Mouse (Mus musculus) CD4-positive, CD25-positive, alpha-beta regulatory T cell, adult 2 months (primary cell): ENCODE data around the gene Slit1.

Experiments
- DNase-seq: peaks from one replicate; pipeline ENCODE4 v3.0.0-alpha.2; 2012; ENCODE audit warnings: low read depth, low spot score

The Slit1 gene

DNA sequence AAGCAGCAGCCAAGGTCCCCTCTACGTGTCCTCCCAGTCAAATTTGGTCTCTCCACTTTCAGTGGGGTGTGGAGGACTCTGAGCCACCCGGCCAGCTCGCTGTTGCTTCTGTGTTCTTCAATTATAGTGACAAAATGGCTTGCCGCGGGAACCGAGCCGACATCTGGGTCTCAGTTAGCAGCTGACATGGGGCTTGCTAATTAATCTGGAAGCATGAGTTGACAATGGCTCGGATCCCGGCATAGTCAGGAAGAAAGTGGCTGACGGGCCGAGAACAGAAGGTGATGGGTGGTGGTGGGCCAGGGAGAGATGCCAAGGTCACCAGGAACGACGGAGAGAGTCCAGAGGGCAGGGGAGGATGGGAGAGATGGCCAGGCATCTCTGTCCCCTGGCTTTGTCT is 55.2 kb downstream of the Slit1 start:
- no peak for DNase-seq

DNA sequence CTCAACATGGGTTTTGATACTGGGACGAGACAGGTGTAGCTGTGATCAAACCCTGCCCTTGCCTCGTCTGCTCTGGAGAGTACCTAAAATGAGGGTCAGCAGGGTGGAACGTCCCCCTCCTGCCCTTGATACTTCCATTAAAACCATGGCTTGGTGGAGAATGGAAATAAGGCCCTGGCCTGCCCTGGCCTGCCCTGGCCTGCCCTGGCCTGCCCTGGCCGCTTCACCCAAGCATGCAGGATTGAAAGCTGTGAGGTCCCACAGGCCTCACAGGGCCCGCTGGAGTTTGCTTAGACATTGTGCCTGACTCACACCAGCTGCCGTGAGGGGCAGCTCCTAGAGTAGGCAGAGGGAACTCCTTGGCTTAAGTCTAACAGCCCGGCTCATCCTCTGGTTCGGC is 55.6 kb downstream of the Slit1 start:
- no peak for DNase-seq

DNA sequence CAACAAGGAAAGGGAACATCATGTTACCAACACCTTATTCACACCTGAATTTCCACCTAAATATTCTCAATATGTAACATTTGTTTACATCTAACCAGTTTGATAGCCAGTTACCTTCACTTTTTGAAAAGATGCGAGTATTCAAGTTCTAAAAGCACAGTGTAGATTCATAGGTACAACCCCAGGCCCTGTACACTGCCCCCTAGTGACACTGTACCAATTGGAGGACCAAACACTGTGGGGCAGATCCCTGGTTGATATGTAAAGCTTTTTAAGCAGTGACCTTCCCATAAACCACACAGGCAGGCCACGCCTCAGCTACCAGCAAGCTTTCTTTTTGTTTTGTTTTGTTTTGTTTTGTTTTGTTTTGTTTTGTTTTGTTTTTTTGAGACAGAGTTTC is 57.3 kb downstream of the Slit1 start:
- DNase-seq: peak; percentile 6

DNA sequence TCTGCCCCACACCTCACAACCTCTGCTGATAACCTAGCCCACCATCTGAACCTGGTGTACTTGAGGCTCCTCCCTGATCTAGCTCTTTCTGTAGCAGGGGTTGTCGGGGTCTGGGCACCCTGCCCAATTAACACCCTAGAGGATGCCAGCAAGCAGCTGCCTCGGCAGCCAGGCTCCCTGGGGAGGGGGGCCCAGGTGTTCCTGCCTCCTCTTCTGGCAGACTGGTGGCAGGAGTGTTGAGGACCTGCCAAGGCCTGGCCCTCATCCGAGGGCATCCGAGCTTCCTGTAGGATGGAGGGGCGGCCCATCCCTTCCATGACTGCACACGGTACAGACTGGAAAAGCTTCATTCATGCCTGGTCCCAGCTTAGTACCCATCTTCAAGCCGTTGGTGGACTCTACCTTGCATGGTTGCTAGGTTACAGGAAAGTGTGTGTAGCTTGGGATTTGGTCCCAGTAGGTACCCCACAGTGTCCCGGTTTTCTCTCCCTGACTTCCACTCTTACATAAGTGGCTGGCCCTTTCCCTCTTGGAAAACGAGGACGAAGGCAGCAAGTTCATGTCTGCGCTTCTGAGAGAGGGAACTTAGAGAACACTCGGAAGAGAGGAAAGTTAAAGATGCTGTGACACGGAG is 57.9 kb downstream of the Slit1 start:
- DNase-seq: no peak

DNA sequence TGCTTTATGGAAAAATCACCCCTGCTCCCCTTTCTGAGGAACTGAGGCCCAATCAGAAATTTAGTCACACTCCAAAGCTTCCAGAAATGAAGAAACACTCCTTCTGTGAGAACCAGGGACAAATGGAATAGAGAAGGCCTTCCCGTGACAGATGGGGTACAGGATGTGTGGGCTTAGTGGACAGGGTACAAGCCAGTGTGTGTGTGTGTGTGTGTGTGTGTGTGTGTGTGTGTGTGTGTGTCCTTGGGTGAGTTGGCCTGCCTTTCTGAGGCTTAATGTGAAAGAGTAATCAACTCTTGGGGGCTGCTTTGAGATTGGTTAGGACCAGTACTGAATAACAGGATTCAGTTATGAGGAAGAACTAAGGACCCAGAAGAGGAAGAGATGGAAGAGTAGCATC is 58.6 kb downstream of the Slit1 start:
- DNase-seq: no peak

DNA sequence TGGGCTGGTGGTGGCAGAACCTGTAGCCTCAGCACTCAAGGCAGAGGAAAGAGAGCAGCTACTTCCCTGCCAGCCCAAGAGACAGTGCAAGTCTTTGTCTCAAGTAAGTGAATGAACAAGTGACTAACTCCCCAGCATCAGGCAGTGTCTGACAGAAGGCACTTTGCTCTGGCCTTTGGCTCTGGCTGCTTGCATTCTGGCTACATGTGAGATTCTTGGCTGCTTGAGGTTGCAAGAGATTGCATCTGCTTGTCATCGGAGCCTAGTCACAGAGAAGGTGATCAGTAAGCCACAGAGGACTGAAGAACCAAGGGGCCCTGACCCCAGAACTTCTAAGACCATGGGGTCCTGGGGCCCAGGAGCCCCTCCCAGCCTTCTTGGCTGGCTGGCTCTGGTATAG is 59.5 kb downstream of the Slit1 start:
- no peak for DNase-seq

DNA sequence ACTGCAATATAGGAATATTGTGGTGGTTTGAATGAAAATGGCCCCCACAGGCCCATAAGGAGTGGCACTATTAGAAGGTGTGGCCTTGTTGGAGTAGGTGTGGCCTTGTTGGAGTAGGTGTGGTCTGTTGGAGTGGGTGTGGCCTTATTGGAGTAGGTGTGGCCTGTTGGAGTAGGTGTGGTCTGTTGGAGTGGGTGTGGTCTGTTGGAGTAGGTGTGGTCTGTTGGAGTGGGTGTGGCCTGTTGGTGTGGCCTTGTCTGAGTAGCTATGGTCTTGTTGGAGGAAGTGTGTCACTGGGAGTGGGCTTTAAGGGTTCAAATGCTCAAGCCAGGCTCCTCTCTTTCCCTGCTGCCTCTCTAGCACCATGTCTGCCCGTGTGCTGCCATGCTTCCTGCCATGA is 63.2 kb downstream of the Slit1 start:
- DNase-seq: peak; percentile 4

DNA sequence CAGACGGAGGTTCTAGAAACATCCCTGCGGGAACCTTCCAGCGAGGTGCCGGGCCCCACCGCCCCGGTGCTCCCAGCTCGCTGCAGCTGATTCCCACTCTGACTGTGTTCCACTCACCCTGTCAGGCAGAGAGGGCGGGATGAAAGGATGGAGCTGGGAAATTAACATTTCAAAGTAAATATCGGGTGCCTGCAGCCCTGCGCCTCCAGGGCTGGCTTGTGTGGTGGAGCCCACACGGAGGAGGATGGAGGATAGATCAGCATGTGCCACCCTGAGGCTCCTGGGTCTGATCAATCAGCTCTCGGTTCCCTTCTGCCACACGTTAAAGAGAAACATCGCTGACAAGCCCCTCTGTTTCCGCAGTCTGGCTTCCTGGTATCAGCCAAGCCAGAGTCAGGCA is 64.4 kb downstream of the Slit1 start:
- no peak for DNase-seq

DNA sequence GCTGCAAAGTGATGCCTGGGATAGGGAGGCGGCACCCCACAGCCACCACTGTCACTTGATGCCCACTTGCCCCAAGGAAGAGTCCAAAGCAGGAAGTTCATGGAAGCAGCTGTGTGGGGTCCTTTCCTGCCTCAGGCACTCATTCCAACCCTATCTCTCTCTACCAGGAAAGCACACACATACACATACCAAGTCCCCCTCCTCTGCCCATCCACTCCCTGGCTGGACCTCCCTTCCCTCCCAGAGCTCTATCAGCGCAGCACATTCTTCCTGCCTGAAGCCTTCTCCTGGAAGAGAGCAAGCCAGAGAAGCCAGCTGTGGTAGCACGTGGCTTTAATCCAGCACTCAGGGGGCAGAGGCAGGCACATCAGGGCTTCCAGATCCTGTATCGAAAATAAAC is 65.9 kb downstream of the Slit1 start:
- no peak for DNase-seq

DNA sequence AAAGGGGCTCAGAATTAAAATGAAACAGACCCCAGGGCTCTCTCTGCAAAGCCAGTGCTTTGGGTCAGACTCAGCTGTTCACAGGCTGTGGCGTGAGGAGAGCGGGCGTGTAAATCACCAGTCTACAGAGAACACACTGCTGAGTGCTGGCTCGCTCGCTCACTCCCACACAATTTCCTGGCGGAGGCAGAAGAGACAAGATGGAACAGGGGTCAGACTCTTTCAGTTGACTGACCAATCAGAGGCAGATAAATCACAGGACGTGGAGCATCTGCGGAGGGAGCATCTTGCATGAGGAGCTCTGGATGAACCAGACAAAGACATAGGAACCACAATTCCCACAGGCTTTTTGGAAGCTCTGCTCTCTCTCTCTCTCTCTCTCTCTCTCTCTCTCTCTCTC is 67.9 kb downstream of the Slit1 start:
- no peak for DNase-seq

DNA sequence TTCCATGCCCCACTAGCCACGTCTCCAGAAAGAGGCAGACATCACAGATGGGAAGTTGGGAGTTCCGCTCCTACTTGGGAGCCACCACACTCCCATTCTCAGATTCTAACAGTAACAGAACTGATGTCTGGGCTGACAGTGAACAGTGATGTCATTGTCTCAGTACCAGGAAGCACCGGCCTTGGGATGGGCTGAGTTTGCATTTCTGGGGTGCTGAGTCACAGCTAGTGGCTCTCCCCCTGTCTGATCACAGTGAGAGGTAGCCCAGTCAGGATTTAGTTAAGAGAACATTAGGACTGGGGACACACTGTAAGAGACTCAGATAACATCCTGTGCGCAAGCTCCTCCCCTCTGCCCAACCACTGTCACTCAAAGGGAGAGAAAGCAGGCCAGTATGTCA is 69.1 kb downstream of the Slit1 start:
- no peak for DNase-seq

DNA sequence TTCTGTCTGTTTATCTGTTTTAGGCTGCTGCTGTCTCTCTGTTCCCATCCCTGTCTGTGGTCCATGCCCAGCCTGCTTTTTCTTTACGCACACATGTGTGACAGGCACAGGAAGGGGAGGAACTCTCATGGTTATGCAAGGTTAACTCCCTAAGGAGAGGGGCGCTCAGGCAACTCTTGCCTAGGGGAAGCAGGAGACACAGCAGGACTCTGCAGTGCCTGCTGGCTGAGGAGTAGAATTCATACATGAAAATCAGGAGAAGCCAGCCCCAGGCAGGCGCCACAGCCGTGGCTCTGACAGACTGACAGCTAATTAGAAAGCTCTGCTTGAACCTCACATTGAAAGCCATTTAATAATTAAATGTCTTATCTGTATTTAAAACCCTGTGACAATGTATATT is 70.6 kb downstream of the Slit1 start:
- no peak for DNase-seq

DNA sequence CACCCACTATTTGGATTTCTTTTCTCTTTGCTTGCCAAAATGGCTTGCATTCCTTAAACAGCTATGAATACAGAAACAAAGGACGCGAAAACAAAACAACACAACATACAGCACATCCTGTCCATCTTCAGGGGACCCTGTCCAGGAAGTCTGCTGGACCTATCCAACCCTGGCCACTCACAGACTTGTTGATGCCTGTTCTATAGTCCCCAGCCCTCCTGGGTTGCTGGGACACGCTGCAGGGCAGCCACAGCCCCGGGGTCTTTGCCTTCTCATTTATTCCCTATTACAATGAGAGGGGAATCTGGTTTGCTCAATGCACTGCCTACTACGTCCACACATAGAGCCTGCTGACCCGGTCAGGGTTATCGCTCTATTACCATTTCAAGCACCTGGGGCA is 72.5 kb downstream of the Slit1 start:
- no peak for DNase-seq

DNA sequence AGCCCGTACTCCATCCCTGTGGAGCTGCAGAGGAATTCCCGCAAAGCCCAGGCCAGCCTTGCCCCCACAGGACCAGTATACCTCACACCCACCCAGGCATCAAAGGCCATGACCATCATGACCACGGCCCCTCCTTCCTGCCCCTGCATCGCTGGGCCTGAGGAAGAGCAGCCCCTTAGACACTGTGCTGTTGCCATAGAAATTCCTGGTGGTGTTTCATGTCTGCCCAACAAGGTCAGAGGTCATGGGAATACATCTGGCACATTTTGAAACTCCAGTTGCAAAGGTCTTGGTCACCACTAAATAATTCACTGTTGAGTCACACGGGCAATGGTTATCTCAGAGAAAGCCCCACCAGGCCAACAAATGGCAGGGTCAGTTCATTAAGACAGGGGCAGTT is 73.0 kb downstream of the Slit1 start:
- DNase-seq: no peak

DNA sequence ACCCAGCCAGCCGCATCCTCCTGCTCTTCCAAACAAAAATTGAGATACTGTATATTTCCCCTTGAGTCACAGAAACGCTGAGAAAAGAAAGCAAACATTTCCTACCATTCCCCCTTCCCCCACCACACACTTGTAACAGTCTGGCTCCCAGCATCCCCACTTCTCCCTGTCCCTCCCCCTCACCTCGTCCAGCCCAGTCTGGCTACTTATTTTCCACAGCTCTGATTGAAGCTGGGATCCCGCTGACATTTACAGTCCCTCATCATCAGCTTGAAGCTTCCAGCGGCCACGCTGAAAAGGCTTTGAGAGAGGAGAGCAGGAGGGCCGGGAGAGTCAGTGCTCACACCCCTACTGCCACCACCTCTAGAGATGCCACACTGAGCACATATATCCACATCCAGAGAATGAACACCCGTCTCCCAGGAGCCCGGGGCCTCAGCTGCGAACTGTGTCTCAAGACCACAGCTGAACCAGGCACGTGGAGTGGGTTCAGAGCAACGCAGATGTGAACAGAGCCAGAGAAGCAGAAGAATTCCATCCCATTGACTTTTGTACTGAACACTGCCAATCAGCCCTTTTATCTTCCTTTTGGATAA is 73.6 kb downstream of the Slit1 start:
- no peak for DNase-seq

DNA sequence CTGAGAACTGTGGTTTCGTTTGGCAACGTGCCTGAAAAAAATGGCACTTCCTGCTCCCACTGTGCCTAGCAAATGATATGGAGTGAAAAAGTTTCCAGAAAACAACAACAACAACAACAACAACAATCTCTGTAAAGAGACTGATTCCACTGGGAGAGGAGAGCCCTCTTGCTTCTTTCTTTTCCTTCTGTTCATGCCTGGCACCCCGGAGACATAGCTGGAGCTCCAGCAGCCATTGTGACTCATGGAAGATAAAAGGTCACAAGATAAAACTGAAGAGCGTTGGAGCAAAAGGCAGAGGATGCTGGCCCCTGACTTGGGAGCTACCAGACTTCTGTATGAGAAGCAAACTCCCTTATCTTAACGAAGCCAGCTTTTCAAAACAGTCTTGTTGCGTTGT is 75.9 kb downstream of the Slit1 start:
- no peak for DNase-seq

DNA sequence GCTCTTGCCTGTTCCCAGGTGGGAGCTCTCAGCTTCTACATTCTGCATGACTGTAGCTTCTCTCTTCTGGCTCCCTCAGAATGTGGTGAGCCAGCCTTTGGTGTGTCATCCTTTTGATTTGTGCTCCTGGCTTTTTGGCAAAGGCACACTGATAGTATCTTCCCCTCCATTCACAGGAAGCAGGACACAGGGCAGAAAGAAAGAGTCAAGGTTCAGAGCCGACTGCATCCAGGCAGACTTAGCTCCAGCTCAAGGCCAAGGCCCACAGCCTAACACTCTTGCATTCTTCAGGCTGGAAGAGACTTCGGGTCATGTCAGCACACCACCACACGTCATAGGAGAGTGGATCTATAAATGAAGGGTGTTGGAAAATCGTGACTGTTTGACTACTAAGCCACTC is 77.5 kb downstream of the Slit1 start:
- no peak for DNase-seq

DNA sequence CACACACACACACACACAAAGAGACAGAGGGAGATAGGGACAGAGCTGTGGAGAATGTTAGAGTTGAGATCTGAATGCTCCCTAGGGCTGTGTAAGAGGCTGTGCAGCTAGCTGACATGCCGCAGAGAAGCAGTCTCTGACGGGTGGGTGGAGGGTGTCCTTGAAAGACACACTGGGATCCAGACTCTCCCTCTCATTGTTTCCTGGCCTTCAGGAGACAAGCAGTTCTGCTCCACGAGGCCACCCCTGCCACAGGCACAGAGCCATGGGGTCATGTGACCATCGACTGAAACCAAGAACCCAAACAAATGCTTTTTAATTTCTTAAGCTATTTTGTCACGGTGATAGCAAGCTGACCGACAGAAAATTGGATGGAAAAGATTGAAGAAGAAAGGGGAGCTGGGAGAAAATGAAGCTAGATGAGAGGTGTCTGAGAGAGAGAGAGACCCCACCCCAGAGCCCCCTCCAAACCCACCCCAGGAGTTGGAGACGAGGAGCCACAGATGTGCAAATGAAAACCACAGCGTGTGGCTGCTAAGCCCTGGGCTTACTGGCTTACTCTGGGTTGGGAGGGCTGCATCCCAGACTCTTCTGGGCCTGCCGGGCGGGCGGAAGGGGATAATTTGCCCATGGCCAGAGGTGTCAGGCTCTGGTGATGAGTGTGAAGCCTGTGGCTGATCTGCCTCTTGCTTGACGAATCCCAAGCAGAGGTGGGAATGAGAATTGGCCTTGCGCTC is 79.8 kb downstream of the Slit1 start:
- no peak for DNase-seq

DNA sequence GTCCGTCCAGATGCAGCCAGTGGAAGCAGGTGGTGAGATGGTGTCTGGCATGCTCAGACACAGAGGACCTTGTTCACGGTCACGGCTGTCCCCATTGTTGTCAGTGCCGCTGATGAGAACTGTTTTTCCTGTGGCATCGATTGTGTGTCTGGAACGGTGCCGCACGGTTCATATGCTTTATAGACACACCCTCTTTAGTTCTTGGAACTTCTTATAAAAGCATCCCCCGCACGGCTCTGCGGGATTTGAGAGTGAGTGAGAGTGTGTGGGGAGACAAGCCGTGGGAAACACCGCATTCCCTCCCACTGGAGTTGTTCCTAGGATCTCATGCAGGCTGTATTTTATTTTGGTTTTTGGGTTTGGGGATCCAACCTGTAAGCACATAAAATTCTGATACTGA is 82.0 kb downstream of the Slit1 start:
- DNase-seq: no peak

DNA sequence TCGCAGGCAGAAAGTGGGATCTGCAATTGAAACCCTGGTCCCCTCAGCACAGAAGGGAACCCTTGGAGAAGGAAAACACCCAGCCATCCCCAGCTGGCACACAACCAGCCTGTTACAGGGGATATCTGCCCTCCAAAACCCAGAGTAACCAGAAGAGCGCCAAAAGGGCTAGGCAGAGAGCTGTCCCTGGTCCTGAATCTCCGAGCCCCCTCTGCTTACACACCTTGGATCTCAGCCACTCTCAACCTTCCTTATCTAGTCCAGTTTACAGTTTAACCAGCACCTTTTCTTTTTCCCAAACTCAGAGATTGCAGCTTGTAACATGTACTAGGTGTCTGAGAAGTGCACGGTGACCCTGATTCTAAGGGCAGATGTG is 82.5 kb downstream of the Slit1 start:
- peak; percentile 19 for DNase-seq

DNA sequence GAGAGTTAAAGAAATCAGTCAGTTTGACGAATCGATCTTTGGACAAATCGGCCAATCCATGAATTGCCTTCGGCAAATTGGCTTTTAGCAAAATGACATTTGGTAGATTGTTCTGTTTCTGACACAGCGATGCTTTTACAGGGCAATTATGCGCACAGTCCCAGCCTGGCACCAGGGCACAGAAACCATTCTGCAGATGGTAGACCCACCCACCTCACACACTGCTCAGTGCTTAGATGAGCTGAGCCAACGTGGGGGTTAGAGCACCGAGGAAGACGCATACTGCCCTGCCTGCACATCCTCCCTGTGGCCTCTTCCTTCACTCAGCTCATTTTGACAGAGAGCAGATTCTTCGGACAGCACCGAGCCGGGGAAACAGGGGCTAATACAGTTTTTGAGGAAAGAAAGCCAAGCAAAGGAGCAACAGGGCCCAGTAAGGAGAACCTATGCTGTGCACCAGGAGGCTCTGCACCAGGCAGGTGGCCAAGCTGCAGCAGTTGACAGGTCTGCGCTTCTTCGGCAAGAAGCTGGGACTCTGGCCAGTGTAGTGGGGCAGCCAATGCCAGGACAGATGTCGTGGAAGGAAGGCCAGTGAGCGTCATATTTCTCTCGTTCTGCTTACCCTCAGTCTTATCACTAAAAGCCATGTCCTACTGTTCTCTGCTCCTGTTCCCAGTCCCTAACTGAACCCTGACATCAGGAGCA is 83.0 kb downstream of the Slit1 start:
- DNase-seq: no peak

DNA sequence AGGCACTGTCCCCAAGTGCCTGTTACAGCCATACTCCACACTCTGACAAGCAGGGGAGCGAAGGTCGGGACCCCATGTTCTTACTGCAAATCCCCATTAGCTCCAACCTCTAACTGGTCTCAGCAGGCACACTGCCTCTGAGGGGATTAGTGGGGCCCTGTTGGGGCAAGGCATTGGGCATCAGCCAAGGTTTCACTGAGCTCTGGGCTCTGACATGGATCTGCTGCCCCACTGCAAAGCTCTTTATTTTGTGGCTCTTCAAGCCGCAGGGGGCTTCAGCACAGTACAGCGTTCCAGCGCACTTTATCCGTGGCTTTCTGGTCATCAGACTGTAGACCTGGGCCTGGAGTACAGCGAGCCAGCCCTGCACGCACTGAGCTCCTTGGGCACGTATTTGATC is 86.0 kb downstream of the Slit1 start:
- no peak for DNase-seq

DNA sequence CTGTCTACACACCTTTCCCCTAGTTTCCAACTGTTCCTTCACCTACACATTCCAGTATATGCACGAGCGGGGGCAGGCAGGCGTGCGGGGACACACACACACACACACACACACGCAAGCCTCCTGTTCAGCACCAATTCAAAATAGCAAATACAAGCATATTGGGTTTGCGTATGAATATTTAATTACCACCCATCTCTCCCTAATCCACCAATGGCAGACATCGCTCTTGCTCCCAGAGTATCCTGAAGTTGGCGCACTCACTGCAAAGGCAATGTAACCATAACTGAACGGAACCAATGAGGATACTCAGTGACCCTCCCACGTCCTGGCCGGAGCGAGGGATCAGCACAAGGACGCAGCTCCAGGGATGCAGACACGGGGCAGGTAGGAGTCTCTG is 86.8 kb downstream of the Slit1 start:
- DNase-seq: no peak
